Mouse (Mus musculus): ENCODE measurements around the gene Morn3. TPM values are rescaled to one million over a fixed set of nuclear protein-coding genes. Genes with fewer than 3 reads are reported as not detected.

Morn3 gene
- total and polyA plus RNA-seq, 2 experiments from 2014 or later: 1.1 TPM; not detected in 1

DNA sequence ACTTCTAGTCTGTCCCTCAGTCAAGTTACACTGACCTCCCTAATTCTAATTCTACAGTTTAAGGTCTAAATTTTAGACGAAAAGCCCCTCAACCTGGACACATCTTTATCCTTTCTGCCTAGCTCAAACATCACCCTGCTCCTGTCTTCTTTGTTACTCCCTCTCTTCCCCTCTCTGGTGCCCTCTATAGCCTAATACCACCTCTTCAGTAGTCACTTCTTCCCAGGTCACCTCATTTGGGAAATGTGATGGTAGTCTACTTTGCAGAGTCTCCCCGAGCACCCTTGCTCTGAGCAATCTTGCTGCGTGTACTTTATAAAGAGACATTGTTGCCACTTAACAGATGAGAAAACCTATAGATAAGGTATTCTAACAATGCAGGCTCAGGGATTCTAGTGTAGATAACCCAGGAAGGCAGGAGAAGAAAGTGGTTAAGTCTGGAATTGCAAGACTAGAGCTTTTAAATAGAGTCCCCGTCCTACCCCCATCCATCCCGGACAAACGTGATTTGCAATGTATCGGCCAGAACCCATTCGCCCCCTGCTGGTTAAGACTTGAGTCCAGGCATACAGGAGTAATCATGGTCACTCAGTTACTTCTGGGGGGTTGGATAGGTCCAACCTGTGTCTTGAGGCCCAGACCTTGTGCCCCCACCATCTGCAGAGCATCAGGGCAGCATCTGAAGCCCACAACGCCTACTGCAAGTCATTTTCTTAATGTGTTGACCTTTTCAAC lies 1.1 kb downstream of the Morn3 start:
- WGBS: 38% methylated on average over 9 of the region's 9 CpGs
- Histone ChIP-seq H3K4me3 (ENCODE audit: low read depth, low read length) (no peak overlapping the region), H3K4me1 (ENCODE audit: insufficient read depth, low read length) (no peaks in the 10 kb centered on the region), H3K36me3 (ENCODE audit: insufficient read depth, low read length) (no peaks in the 10 kb centered on the region), H3K27me3 (ENCODE audit: insufficient read depth, low read length) (no peaks in the 10 kb centered on the region), H3K9ac (replicated peaks; ENCODE audit: low read length, poor library complexity, severe bottlenecking) (no peak overlapping the region), H3K27ac (ENCODE audit: low read depth, low read length) (no peak overlapping the region), H3K9me3 (ENCODE audit: low read length) (no peaks in the 10 kb centered on the region), H3K4me2 (ENCODE audit: low read depth, low read length, poor library complexity, severe bottlenecking) (no peak overlapping the region)
- peak; percentile 71 for TF ChIP-seq CTCF (IDR thresholded peaks at IDR 0.05)
- DNase-seq (ENCODE audit: low spot score) (peak; percentile 68), ATAC-seq (ENCODE audit: low FRiP score) (no peak)

GRCm38 (mm10) chr5:123043856-123044255 lies 3.0 kb downstream of the Morn3 start:
- Histone ChIP-seq H3K4me3 (ENCODE audit: low read depth, low read length) (no peak overlapping the region), H3K4me1 (ENCODE audit: insufficient read depth, low read length) (no peaks in the 10 kb centered on the region), H3K9me3 (ENCODE audit: low read length) (no peaks in the 10 kb centered on the region), H3K36me3 (ENCODE audit: insufficient read depth, low read length) (no peaks in the 10 kb centered on the region), H3K4me2 (ENCODE audit: low read depth, low read length, poor library complexity, severe bottlenecking) (no peak overlapping the region), H3K27ac (ENCODE audit: low read depth, low read length) (no peak overlapping the region), H3K27me3 (ENCODE audit: insufficient read depth, low read length) (no peaks in the 10 kb centered on the region), H3K9ac (replicated peaks; ENCODE audit: low read length, poor library complexity, severe bottlenecking) (no peak overlapping the region)
- ATAC-seq (ENCODE audit: low FRiP score) (no peak), DNase-seq (ENCODE audit: low spot score) (no peak)
- 24% methylated on average over 7 of the region's 7 CpGs for WGBS
- TF ChIP-seq CTCF (IDR thresholded peaks at IDR 0.05): peak; percentile 62

- no peak overlapping the region for H3K27ac ChIP-seq (ENCODE audit: low read depth, low read length)
- no peaks in the 10 kb centered on the region for H3K4me1 ChIP-seq (ENCODE audit: insufficient read depth, low read length)
- DNase-seq (ENCODE audit: low spot score) (no peak), ATAC-seq (ENCODE audit: low FRiP score) (no peak)
- H3K36me3 ChIP-seq (ENCODE audit: insufficient read depth, low read length): no peaks in the 10 kb centered on the region
- WGBS: 61% methylated on average over 7 of the region's 7 CpGs
- no peak overlapping the region for H3K9ac ChIP-seq (replicated peaks; ENCODE audit: low read length, poor library complexity, severe bottlenecking)
- H3K9me3 ChIP-seq (ENCODE audit: low read length): no peaks in the 10 kb centered on the region
- H3K27me3 ChIP-seq (ENCODE audit: insufficient read depth, low read length): no peaks in the 10 kb centered on the region
- H3K4me2 ChIP-seq (ENCODE audit: low read depth, low read length, poor library complexity, severe bottlenecking): no peak overlapping the region
- no peak for TF ChIP-seq CTCF (IDR thresholded peaks at IDR 0.05)
- no peak overlapping the region for H3K4me3 ChIP-seq (ENCODE audit: low read depth, low read length)
These were observed 6.0 kb downstream of the Morn3 start for GRCm38 (mm10) chr5:123040796-123041195.

GRCm38 (mm10) chr5:123039120-123039752 lies 7.6 kb downstream of the Morn3 start:
- H3K4me1 ChIP-seq (ENCODE audit: insufficient read depth, low read length): no peaks in the 10 kb centered on the region
- H3K36me3 ChIP-seq (ENCODE audit: insufficient read depth, low read length): no peaks in the 10 kb centered on the region
- TF ChIP-seq CTCF (IDR thresholded peaks at IDR 0.05): no peak
- peak overlapping the region; percentile 45 for H3K4me2 ChIP-seq (ENCODE audit: low read depth, low read length, poor library complexity, severe bottlenecking)
- no peak overlapping the region for H3K27ac ChIP-seq (ENCODE audit: low read depth, low read length)
- no peak overlapping the region for H3K9ac ChIP-seq (replicated peaks; ENCODE audit: low read length, poor library complexity, severe bottlenecking)
- H3K4me3 ChIP-seq (ENCODE audit: low read depth, low read length): 0 out of 2 replicates have a peak overlapping the region, but pooled peaks have one; percentile 2
- H3K9me3 ChIP-seq (ENCODE audit: low read length): no peaks in the 10 kb centered on the region
- ATAC-seq (ENCODE audit: low FRiP score): no peak
- 5% methylated on average over 25 of the region's 25 CpGs for WGBS
- no peak for DNase-seq (ENCODE audit: low spot score)
- H3K27me3 ChIP-seq (ENCODE audit: insufficient read depth, low read length): no peaks in the 10 kb centered on the region

- 85% methylated on average over 5 of the region's 5 CpGs for WGBS
- Histone ChIP-seq H3K27me3 (ENCODE audit: insufficient read depth, low read length) (no peaks in the 10 kb centered on the region), H3K9ac (replicated peaks; ENCODE audit: low read length, poor library complexity, severe bottlenecking) (no peak overlapping the region), H3K4me3 (ENCODE audit: low read depth, low read length) (no peak overlapping the region), H3K4me2 (ENCODE audit: low read depth, low read length, poor library complexity, severe bottlenecking) (no peak overlapping the region), H3K36me3 (ENCODE audit: insufficient read depth, low read length) (no peaks in the 10 kb centered on the region), H3K4me1 (ENCODE audit: insufficient read depth, low read length) (no peaks in the 10 kb centered on the region), H3K9me3 (ENCODE audit: low read length) (no peaks in the 10 kb centered on the region), H3K27ac (ENCODE audit: low read depth, low read length) (no peak overlapping the region)
- DNase-seq (ENCODE audit: low spot score) (no peak), ATAC-seq (ENCODE audit: low FRiP score) (no peak)
- no peak for TF ChIP-seq CTCF (IDR thresholded peaks at IDR 0.05)
These were observed 8.7 kb downstream of the Morn3 start for GRCm38 (mm10) chr5:123038115-123038514.

DNA sequence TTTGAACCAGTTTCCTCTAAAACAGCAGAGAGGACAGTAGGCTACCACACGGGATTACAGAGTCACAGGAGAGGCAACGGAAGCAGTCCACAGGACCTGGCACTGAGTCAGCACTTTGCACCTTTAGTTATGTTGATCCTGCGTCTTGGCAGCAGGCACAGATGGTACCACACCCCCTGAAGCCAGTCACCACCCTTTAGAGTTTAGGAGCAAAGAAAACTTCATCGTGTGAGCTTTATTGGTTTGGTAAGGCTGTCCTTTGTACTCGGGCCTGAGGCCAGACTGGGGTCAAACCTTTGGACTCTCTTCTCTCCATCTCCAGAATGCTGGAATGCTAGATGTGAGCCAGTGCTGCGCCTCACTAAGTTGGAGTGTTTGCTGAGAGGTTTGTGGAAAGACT lies 11.3 kb downstream of the Morn3 start:
- H3K36me3 ChIP-seq (ENCODE audit: insufficient read depth, low read length): no peaks in the 10 kb centered on the region
- TF ChIP-seq CTCF (IDR thresholded peaks at IDR 0.05): no peak
- ATAC-seq (ENCODE audit: low FRiP score) (no peak), DNase-seq (ENCODE audit: low spot score) (no peak)
- H3K9me3 ChIP-seq (ENCODE audit: low read length): no peaks in the 10 kb centered on the region
- no peak overlapping the region for H3K9ac ChIP-seq (replicated peaks; ENCODE audit: low read length, poor library complexity, severe bottlenecking)
- H3K4me3 ChIP-seq (ENCODE audit: low read depth, low read length): no peak overlapping the region
- no peaks in the 10 kb centered on the region for H3K27me3 ChIP-seq (ENCODE audit: insufficient read depth, low read length)
- H3K4me1 ChIP-seq (ENCODE audit: insufficient read depth, low read length): no peaks in the 10 kb centered on the region
- WGBS: 45% methylated on average over 6 of the region's 6 CpGs
- H3K4me2 ChIP-seq (ENCODE audit: low read depth, low read length, poor library complexity, severe bottlenecking): no peak overlapping the region
- no peak overlapping the region for H3K27ac ChIP-seq (ENCODE audit: low read depth, low read length)

Measured in midbrain, postnatal 0 days (tissue).